Mouse (Mus musculus) heart, postnatal 10 days (tissue): Measurements from ENCODE around the gene Prtn3. TPM values are rescaled to one million over a fixed set of nuclear protein-coding genes. Genes with fewer than 3 reads are reported as not detected.

Experiments
- DNase-seq, 2 experiments: peaks; one replicate each; pipeline ENCODE4 v3.0.0; 2021
- intact Hi-C: fragments of 180-260 bp; cut with DNase I; formaldehyde crosslinking; loops from one replicate; pipeline ENCODE4 v1.15.1; 2025
- total RNA-seq, 2 experiments: library from RNA; stranded (reverse); gene quantifications; 2 replicates each; pipeline ENCODE4 v1.2.3; 2021

Prtn3 gene
- total RNA-seq, 2 experiments from 2014 or later: 0.55 TPM; not detected in 1

GRCm38 (mm10) chr10:79906712-79907111 is 32.4 kb downstream of the Prtn3 start:
- no peak for DNase-seq
- intact Hi-C loops: no loop called here

- intact Hi-C loops: no loop called here
- DNase-seq: no peak
Observed at GRCm38 (mm10) chr10:79907415-79907814, 33.1 kb downstream of the Prtn3 start.

GRCm38 (mm10) chr10:79908167-79909091 is 34.2 kb downstream of the Prtn3 start, which contains the start of gene Med16:
TSS of gene Med16 (minus strand) at chr10:79908923.
- intact Hi-C loops: no loop called here
- peak; percentile 96 for DNase-seq

- peak; percentile 51 to 54 for DNase-seq
- intact Hi-C loops: no loop called here
Observed at GRCm38 (mm10) chr10:79909092-79909922, 35.0 kb downstream of the Prtn3 start.

- no peak for DNase-seq
- intact Hi-C loops: no loop called here
Observed at GRCm38 (mm10) chr10:79910556-79910955, 36.3 kb downstream of the Prtn3 start, which contains the start of gene Gm26602. TSS of gene Gm26602 (plus strand) at chr10:79910856.

- intact Hi-C loops: no loop called here
Observed at GRCm38 (mm10) chr10:79912412-79912811, 38.1 kb downstream of the Prtn3 start.

GRCm38 (mm10) chr10:79914131-79914947 is 40.1 kb downstream of the Prtn3 start:
- intact Hi-C loops: no loop called here
- DNase-seq: no peak

More at GRCm38 (mm10) chr10:79912412-79912811, 38.1 kb downstream of the Prtn3 start:
- no peak for DNase-seq

- intact Hi-C loops: loop anchor here (5.0 kb wide), 1 partner anchor 33 kb away; no protein-coding TSS in a partner anchor
- DNase-seq: no peak
Observed at GRCm38 (mm10) chr10:79914948-79915596, 40.8 kb downstream of the Prtn3 start.

GRCm38 (mm10) chr10:79916081-79916480 is 41.8 kb downstream of the Prtn3 start:
- intact Hi-C loops: loop anchor here (5.0 kb wide), 1 partner anchor 34 kb away; no protein-coding TSS in a partner anchor
- DNase-seq: no peak

GRCm38 (mm10) chr10:79916808-79917531 is 42.7 kb downstream of the Prtn3 start, which contains the start of gene Kiss1r:
TSS of gene Kiss1r (plus strand) at chr10:79916971.
- peak; percentile 90 to 91 for DNase-seq
- intact Hi-C loops: loop anchor here (5.0 kb wide), 1 partner anchor 35 kb away; no protein-coding TSS in a partner anchor

- intact Hi-C loops: loop anchor here (5.0 kb wide), 1 partner anchor 35 kb away; no protein-coding TSS in a partner anchor
- DNase-seq: no peak
Observed at GRCm38 (mm10) chr10:79917532-79918100, 43.3 kb downstream of the Prtn3 start.

GRCm38 (mm10) chr10:79918231-79919078 is 44.2 kb downstream of the Prtn3 start:
- intact Hi-C loops: loop anchor here (5.0 kb wide), 1 partner anchor 36 kb away; no protein-coding TSS in a partner anchor
- no peak for DNase-seq

GRCm38 (mm10) chr10:79919251-79919849 is 45.1 kb downstream of the Prtn3 start:
- intact Hi-C loops: loop anchor here (5.0 kb wide), 1 partner anchor 37 kb away; no protein-coding TSS in a partner anchor

GRCm38 (mm10) chr10:79920056-79920890 is 46.0 kb downstream of the Prtn3 start:
- DNase-seq: no peak
- intact Hi-C loops: no loop called here

More at GRCm38 (mm10) chr10:79919251-79919849, 45.1 kb downstream of the Prtn3 start:
- DNase-seq: no peak

GRCm38 (mm10) chr10:79920958-79921535 is 46.8 kb downstream of the Prtn3 start, which contains the start of gene R3hdm4:
TSS of gene R3hdm4 (minus strand) at chr10:79921208.
- no peak for DNase-seq
- intact Hi-C loops: no loop called here

GRCm38 (mm10) chr10:79921572-79921971 is 47.3 kb downstream of the Prtn3 start:
- intact Hi-C loops: no loop called here

More at GRCm38 (mm10) chr10:79921572-79921971, 47.3 kb downstream of the Prtn3 start:
- DNase-seq: no peak
